Mouse (Mus musculus) myocyte (in vitro differentiated cells): ENCODE measurements around the gene Antxr1.

Experiments used
- E2F4 ChIP-seq: IDR thresholded peaks from one replicate; pipeline ENCODE4 v1.6.1; 2011; ENCODE audit warnings: mild to moderate bottlenecking, control low read depth, moderate library complexity; ENCODE audit not compliant: insufficient read depth
- POLR2A ChIP-seq: IDR thresholded peaks from one replicate; pipeline ENCODE4 v1.6.1; 2011; ENCODE audit warnings: low read depth, mild to moderate bottlenecking, control low read depth, moderate library complexity; ENCODE audit not compliant: insufficient read length
- POLR2AphosphoS2 ChIP-seq: IDR thresholded peaks from one replicate; pipeline ENCODE4 v1.6.1; 2011; ENCODE audit warnings: low read depth, control low read depth; ENCODE audit not compliant: insufficient read length
- REST ChIP-seq: IDR thresholded peaks from one replicate; pipeline ENCODE4 v1.6.1; 2011; ENCODE audit warnings: mild to moderate bottlenecking, control low read depth, moderate library complexity; ENCODE audit not compliant: insufficient read depth, insufficient read length
- TCF12 ChIP-seq: IDR thresholded peaks from one replicate; pipeline ENCODE4 v1.6.1; 2011; ENCODE audit warnings: mild to moderate bottlenecking, control low read depth; ENCODE audit not compliant: poor library complexity, insufficient read depth, severe bottlenecking
- USF1 ChIP-seq: IDR thresholded peaks from one replicate; pipeline ENCODE4 v1.6.1; 2011; ENCODE audit warnings: low read depth, mild to moderate bottlenecking, control low read depth, moderate library complexity

DNA sequence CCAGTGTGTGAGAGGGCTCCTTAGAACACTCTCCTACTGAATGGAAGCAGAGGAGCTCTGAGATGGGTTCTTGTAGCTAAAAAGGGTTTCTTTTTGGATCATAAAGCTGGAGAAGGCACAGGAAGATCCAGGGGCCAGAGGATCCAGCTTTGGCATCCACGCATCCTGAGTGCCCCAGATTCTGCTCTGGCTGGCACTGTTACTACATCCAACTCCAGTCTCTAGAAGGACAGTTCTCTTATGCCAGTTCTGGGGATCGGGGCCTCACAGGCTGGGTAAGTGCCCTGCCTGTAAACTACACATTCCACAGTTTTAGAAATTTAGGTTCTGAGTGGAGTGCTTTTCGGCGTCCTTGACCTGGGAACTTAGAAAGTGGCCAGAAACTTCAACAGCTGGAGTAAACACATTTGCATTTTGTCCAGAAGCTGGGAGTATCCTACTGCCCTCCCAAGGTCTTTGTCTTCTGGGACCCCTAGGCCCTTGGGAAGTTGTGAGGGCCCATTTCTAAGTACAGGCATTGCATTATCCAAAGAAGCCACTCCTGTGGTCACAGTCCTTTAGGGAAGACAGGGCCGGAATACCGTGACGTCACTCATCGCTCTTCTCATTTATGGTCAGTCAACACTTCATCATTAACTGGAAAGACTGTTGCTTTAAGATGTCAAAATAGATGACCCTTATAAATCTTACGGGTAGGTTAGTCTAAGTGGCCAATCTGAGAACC, 235.2 kb downstream of the Antxr1 start:
- no peak for TF ChIP-seq USF1
- TF ChIP-seq E2F4, result no peak
- TF ChIP-seq POLR2A, result no peak
- TF ChIP-seq TCF12, result no peak
- no peak for TF ChIP-seq POLR2AphosphoS2
- no peak for TF ChIP-seq REST
